Mouse (Mus musculus) erythroblast, embryonic 14.5 days (primary cell): ENCODE data around the gene Gchfr.

Source experiments
- GATA1 ChIP-seq: IDR thresholded peaks from 2 replicates; pipeline ENCODE4 v1.6.1; 2012; ENCODE audit warnings: low read length, inconsistent platforms, mixed read lengths
- TAL1 ChIP-seq: IDR thresholded peaks from 3 replicates; pipeline ENCODE4 v1.6.1; 2012; ENCODE audit warnings: low read length, inconsistent platforms, mixed read lengths

DNA sequence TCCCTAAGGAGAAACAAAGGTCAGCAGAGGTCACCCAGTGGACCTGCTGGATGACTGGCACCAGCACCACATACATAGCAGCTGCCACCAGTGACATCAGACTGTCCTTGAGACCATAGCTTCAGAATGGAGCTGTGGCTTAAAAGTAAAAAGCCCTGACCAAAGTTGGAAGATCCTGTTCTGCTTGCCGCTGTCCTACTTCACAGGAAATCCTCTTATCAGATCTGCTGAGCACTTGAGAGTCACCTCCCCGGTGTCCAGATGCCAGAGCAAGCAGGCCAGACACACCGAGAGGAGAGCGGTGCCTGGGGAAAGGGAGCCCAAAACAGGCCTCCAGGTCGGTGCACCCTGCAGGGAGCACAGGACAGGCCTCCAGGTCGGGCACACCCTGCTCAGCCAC is 15.3 kb upstream of the Gchfr start:
- TF ChIP-seq GATA1 (peak; percentile 63), TAL1 (no peak)
